Mouse (Mus musculus): Measurements from ENCODE around the gene Zfp362. TPM values are rescaled to one million over a fixed set of nuclear protein-coding genes. Genes with fewer than 3 reads are reported as not detected.

The Zfp362 gene
- polyA plus RNA-seq, 1 experiment from 2014 or later: 19.9 TPM

- DNase-seq (ENCODE audit: low read depth, low spot score) (no peak), ATAC-seq (no peak)
- ChIA-PET CTCF (interaction anchor here (1.1 kb wide), 1 partner anchor 32 kb away, joined by 3 read pairs; no protein-coding TSS in a partner anchor), POLR2A (interaction anchor here (0.5 kb wide), 1 partner anchor 1828 kb away, joined by 5 read pairs; no protein-coding TSS in a partner anchor)
- in situ Hi-C loops (cut with MboI; ENCODE audit: low pct_unique_long_range_greater_than_20kb): no loop called here
- TF ChIP-seq CTCF (IDR thresholded peaks at IDR 0.05): no peak
- no peaks in the 10 kb centered on the region for H3K27me3 ChIP-seq
Measured at GRCm38 (mm10) chr4:128839811-128840738, 34.2 kb upstream of the Zfp362 start.

- no peak for ATAC-seq
- ChIA-PET POLR2A (no interaction called here), CTCF (no interaction called here)
- no peak for TF ChIP-seq CTCF (IDR thresholded peaks at IDR 0.05)
- no peaks in the 10 kb centered on the region for H3K27me3 ChIP-seq
- in situ Hi-C loops (cut with MboI; ENCODE audit: low pct_unique_long_range_greater_than_20kb): no loop called here
- DNase-seq (ENCODE audit: low read depth, low spot score): no peak
Measured at GRCm38 (mm10) chr4:128838202-128838601, 32.4 kb upstream of the Zfp362 start.

DNA sequence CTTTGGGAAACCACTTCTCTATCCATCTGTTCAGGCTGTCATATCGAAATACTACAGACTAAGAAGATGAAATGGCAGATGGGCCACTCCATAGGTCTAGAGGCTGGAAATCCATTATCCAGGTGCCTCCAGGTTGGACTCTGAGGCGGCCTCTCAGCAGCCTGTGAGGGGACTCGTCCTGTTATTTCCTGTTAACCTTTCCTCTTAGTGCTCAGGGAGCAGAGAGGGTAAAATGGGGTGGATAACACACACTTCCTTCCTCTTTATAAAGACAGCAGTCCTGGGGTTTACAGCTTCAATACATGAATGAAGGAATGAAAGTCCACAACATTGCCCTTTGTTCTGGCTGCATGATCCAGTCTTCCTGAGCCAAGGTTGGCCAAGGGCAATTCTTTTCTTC lies 18.3 kb upstream of the Zfp362 start:
- ChIA-PET POLR2A (no interaction called here), CTCF (interaction anchor here (0.7 to 1.0 kb wide), 2 partner anchors 9 to 13 kb away, joined by 3 read pairs; no protein-coding TSS in a partner anchor)
- H3K27me3 ChIP-seq: no peaks in the 10 kb centered on the region
- DNase-seq (ENCODE audit: low read depth, low spot score) (no peak), ATAC-seq (no peak)
- in situ Hi-C loops (cut with MboI; ENCODE audit: low pct_unique_long_range_greater_than_20kb): no loop called here
- no peak for TF ChIP-seq CTCF (IDR thresholded peaks at IDR 0.05)

GRCm38 (mm10) chr4:128820568-128820967 lies 14.7 kb upstream of the Zfp362 start:
- ChIA-PET CTCF (interaction anchor here (1.2 kb wide), 1 partner anchor 9 kb away, joined by 5 read pairs; no protein-coding TSS in a partner anchor), POLR2A (no interaction called here)
- H3K27me3 ChIP-seq: no peaks in the 10 kb centered on the region
- in situ Hi-C loops (cut with MboI; ENCODE audit: low pct_unique_long_range_greater_than_20kb): no loop called here
- ATAC-seq (no peak), DNase-seq (ENCODE audit: low read depth, low spot score) (no peak)
- TF ChIP-seq CTCF (IDR thresholded peaks at IDR 0.05): no peak

DNA sequence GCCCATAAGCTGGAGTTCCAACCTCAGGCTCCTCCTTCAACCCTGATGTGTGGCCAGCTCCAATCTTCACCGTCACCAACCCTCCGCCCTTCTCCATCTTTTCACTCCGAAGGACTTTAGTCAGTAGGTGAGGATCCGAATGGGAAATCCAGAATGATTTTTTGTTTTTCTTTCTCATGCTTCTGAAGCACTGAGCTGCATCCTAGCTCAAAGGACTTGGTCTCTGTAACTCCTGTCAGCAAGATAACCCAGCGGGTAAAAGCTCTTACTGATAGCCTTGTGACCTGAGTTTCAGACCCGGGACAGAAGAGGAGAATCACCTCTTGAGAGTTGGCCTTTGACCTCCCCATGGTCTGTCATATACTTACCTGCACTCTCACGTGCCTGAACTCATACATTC lies 11.2 kb upstream of the Zfp362 start:
- POLR2A ChIA-PET: no interaction called here
- ATAC-seq: no peak
- in situ Hi-C loops (cut with MboI; ENCODE audit: low pct_unique_long_range_greater_than_20kb): no loop called here
- CTCF ChIA-PET: interaction anchor here (1.3 kb wide), 1 partner anchor 32 kb away, joined by 3 read pairs; no protein-coding TSS in a partner anchor
- TF ChIP-seq CTCF (IDR thresholded peaks at IDR 0.05): no peak
- no peak for DNase-seq (ENCODE audit: low read depth, low spot score)
- H3K27me3 ChIP-seq: no peaks in the 10 kb centered on the region

GRCm38 (mm10) chr4:128811382-128812056 lies 5.7 kb upstream of the Zfp362 start:
- peak; percentile 76 for DNase-seq (ENCODE audit: low read depth, low spot score)
- no peak for TF ChIP-seq CTCF (IDR thresholded peaks at IDR 0.05)
- CTCF ChIA-PET: interaction anchor here (1.2 to 1.3 kb wide), 4 partner anchors 9 to 47 kb away, joined by 3 to 5 read pairs (median 4); no protein-coding TSS in a partner anchor
- in situ Hi-C loops (cut with MboI; ENCODE audit: low pct_unique_long_range_greater_than_20kb): loop anchor here (5.0 kb wide), 1 partner anchor 41 kb away; no protein-coding TSS in a partner anchor
- POLR2A ChIA-PET: interaction anchor here (0.6 to 2.3 kb wide), 3 partner anchors 18 to 44 kb away, joined by 3 to 7 read pairs (median 4); no protein-coding TSS in a partner anchor
- ATAC-seq: peak; percentile 84
- H3K27me3 ChIP-seq: no peaks in the 10 kb centered on the region

DNA sequence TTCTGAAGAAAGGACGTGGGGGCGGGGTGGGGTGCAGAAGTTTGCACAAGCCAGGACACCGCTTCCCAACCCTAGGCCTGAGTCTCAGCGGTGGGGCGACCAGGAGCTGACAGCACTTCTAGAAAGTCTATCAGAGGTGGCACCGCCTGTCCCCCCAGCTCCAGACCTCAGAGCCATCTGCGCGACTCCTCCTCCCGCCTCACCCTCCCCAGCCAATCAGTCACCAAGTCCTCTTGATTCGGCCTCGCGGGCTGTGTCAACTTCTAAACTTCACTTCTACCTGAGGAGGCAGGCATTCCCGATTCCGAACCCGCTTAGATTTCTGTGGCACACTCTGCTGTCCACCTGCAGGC lies 958 bp upstream of the Zfp362 start:
- in situ Hi-C loops (cut with MboI; ENCODE audit: low pct_unique_long_range_greater_than_20kb): no loop called here
- TF ChIP-seq CTCF (IDR thresholded peaks at IDR 0.05): no peak
- CTCF ChIA-PET: no interaction called here
- DNase-seq (ENCODE audit: low read depth, low spot score): no peak
- POLR2A ChIA-PET: interaction anchor here (0.7 kb wide), 1 partner anchor 21 kb away, joined by 3 read pairs; no protein-coding TSS in a partner anchor
- no peaks in the 10 kb centered on the region for H3K27me3 ChIP-seq
- ATAC-seq: peak; percentile 2

GRCm38 (mm10) chr4:128805150-128806042 lies 449 bp downstream of the Zfp362 start:
- peak; percentile 42 for ATAC-seq
- no peak for DNase-seq (ENCODE audit: low read depth, low spot score)
- in situ Hi-C loops (cut with MboI; ENCODE audit: low pct_unique_long_range_greater_than_20kb): no loop called here
- ChIA-PET POLR2A (interaction anchor here (1.2 to 1.7 kb wide), 2 partner anchors 11 to 50 kb away, joined by 4 to 6 read pairs; no protein-coding TSS in a partner anchor), CTCF (interaction anchor here (1.2 kb wide), 1 partner anchor 53 kb away, joined by 3 read pairs; no protein-coding TSS in a partner anchor)
- no peaks in the 10 kb centered on the region for H3K27me3 ChIP-seq
- no peak for TF ChIP-seq CTCF (IDR thresholded peaks at IDR 0.05)

DNA sequence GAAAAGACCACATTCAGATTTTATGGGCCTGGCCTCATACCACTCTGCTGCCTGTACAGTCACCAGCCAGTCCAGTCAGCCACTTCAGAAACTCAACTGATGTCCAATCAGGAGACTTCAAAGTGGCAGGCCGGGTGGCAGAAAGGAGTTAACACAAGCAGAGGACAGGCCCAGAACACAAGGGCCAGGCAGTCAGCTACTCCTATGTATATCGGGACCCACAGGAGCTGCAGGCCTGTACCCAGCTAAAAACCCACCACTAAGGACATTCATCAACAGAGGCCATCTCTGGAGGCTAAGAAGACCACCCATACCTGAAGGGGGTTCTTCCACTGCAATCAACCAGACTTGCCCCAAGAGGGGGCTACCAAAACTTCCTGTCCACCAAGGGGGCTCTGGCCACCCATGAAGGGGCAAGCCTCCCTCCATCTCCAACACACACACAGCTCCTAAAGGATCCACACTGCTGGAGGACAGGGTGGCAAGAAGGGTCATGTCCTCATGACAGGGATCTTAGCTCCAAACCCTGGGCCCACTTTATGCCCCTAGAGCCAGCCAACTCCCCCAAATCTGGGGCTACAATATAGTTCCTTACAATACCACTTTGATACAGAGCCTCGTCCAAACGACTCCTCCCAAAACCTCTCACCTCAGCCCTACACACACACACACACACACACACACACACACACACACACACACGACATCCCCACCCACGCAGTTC lies 1.3 kb downstream of the Zfp362 start:
- in situ Hi-C loops (cut with MboI; ENCODE audit: low pct_unique_long_range_greater_than_20kb): no loop called here
- TF ChIP-seq CTCF (IDR thresholded peaks at IDR 0.05): no peak
- no peak for ATAC-seq
- DNase-seq (ENCODE audit: low read depth, low spot score): no peak
- H3K27me3 ChIP-seq: no peaks in the 10 kb centered on the region
- ChIA-PET CTCF (interaction anchor here (1.1 to 2.2 kb wide), 3 partner anchors 10 to 93 kb away, joined by 3 to 6 read pairs (median 3); no protein-coding TSS in a partner anchor), POLR2A (interaction anchor here (1.2 to 1.7 kb wide), 2 partner anchors 10 to 51 kb away, joined by 4 to 6 read pairs; no protein-coding TSS in a partner anchor)

Data from Patski (cell line).